Mouse (Mus musculus): Measurements from ENCODE around the gene Unc5a. TPM values are rescaled to one million over a fixed set of nuclear protein-coding genes. Genes with fewer than 3 reads are reported as not detected.

Gene Unc5a
- polyA plus RNA-seq, 1 experiment: not detected

- H3K4me3 ChIP-seq (replicated peaks): no peak overlapping the region
- TF ChIP-seq GATA1 (IDR thresholded peaks at IDR 0.05; ENCODE audit: low read length) (no peak), TAL1 (IDR thresholded peaks at IDR 0.05; ENCODE audit: low read length) (no peak)
- no peaks in the 10 kb centered on the region for H3K36me3 ChIP-seq (ENCODE audit: control insufficient read depth)
- no peaks in the 10 kb centered on the region for H3K4me1 ChIP-seq (ENCODE audit: control insufficient read depth)
- no peaks in the 10 kb centered on the region for H3K27me3 ChIP-seq (ENCODE audit: control insufficient read depth)
- no peaks in the 10 kb centered on the region for H3K9me3 ChIP-seq (ENCODE audit: control insufficient read depth, low read length)
Measured at GRCm38 (mm10) chr13:55005691-55006414, 56.6 kb downstream of the Unc5a start.

- Histone ChIP-seq H3K27me3 (ENCODE audit: control insufficient read depth) (no peaks in the 10 kb centered on the region), H3K36me3 (ENCODE audit: control insufficient read depth) (no peaks in the 10 kb centered on the region), H3K9me3 (ENCODE audit: control insufficient read depth, low read length) (no peaks in the 10 kb centered on the region), H3K4me1 (ENCODE audit: control insufficient read depth) (no peaks in the 10 kb centered on the region), H3K4me3 (replicated peaks) (no peak overlapping the region)
- TF ChIP-seq TAL1 (IDR thresholded peaks at IDR 0.05; ENCODE audit: low read length): no peak
- no peak for TF ChIP-seq GATA1 (IDR thresholded peaks at IDR 0.05; ENCODE audit: low read length)
Measured at GRCm38 (mm10) chr13:55006415-55006742, 57.2 kb downstream of the Unc5a start.

GRCm38 (mm10) chr13:55008589-55008988 is 59.4 kb downstream of the Unc5a start:
- no peaks in the 10 kb centered on the region for H3K4me1 ChIP-seq (ENCODE audit: control insufficient read depth)
- H3K36me3 ChIP-seq (ENCODE audit: control insufficient read depth): no peaks in the 10 kb centered on the region
- TF ChIP-seq GATA1 (IDR thresholded peaks at IDR 0.05; ENCODE audit: low read length): no peak
- TF ChIP-seq TAL1 (IDR thresholded peaks at IDR 0.05; ENCODE audit: low read length): no peak
- H3K27me3 ChIP-seq (ENCODE audit: control insufficient read depth): no peaks in the 10 kb centered on the region
- no peaks in the 10 kb centered on the region for H3K9me3 ChIP-seq (ENCODE audit: control insufficient read depth, low read length)
- no peak overlapping the region for H3K4me3 ChIP-seq (replicated peaks)

- H3K36me3 ChIP-seq (ENCODE audit: control insufficient read depth): no peaks in the 10 kb centered on the region
- no peaks in the 10 kb centered on the region for H3K4me1 ChIP-seq (ENCODE audit: control insufficient read depth)
- H3K9me3 ChIP-seq (ENCODE audit: control insufficient read depth, low read length): no peaks in the 10 kb centered on the region
- TF ChIP-seq GATA1 (IDR thresholded peaks at IDR 0.05; ENCODE audit: low read length) (no peak), TAL1 (IDR thresholded peaks at IDR 0.05; ENCODE audit: low read length) (no peak)
- H3K4me3 ChIP-seq (replicated peaks): no peak overlapping the region
- no peaks in the 10 kb centered on the region for H3K27me3 ChIP-seq (ENCODE audit: control insufficient read depth)
Measured at GRCm38 (mm10) chr13:55011103-55011502, 61.9 kb downstream of the Unc5a start.

- Histone ChIP-seq H3K4me3 (replicated peaks) (no peak overlapping the region), H3K4me1 (ENCODE audit: control insufficient read depth) (no peaks in the 10 kb centered on the region), H3K9me3 (ENCODE audit: control insufficient read depth, low read length) (no peaks in the 10 kb centered on the region), H3K27me3 (ENCODE audit: control insufficient read depth) (no peaks in the 10 kb centered on the region), H3K36me3 (ENCODE audit: control insufficient read depth) (no peaks in the 10 kb centered on the region)
- TF ChIP-seq TAL1 (IDR thresholded peaks at IDR 0.05; ENCODE audit: low read length) (no peak), GATA1 (IDR thresholded peaks at IDR 0.05; ENCODE audit: low read length) (no peak)
Measured at GRCm38 (mm10) chr13:55011981-55012478, 62.8 kb downstream of the Unc5a start.

GRCm38 (mm10) chr13:55013702-55014344 is 64.6 kb downstream of the Unc5a start:
- H3K9me3 ChIP-seq (ENCODE audit: control insufficient read depth, low read length): no peaks in the 10 kb centered on the region
- H3K36me3 ChIP-seq (ENCODE audit: control insufficient read depth): no peaks in the 10 kb centered on the region
- no peaks in the 10 kb centered on the region for H3K4me1 ChIP-seq (ENCODE audit: control insufficient read depth)
- H3K27me3 ChIP-seq (ENCODE audit: control insufficient read depth): no peaks in the 10 kb centered on the region
- TF ChIP-seq GATA1 (IDR thresholded peaks at IDR 0.05; ENCODE audit: low read length) (no peak), TAL1 (IDR thresholded peaks at IDR 0.05; ENCODE audit: low read length) (no peak)
- H3K4me3 ChIP-seq (replicated peaks): no peak overlapping the region

- H3K27me3 ChIP-seq (ENCODE audit: control insufficient read depth): no peaks in the 10 kb centered on the region
- H3K36me3 ChIP-seq (ENCODE audit: control insufficient read depth): no peaks in the 10 kb centered on the region
- no peaks in the 10 kb centered on the region for H3K9me3 ChIP-seq (ENCODE audit: control insufficient read depth, low read length)
- no peaks in the 10 kb centered on the region for H3K4me1 ChIP-seq (ENCODE audit: control insufficient read depth)
- H3K4me3 ChIP-seq (replicated peaks): no peak overlapping the region
- TF ChIP-seq TAL1 (IDR thresholded peaks at IDR 0.05; ENCODE audit: low read length) (no peak), GATA1 (IDR thresholded peaks at IDR 0.05; ENCODE audit: low read length) (no peak)
Measured at GRCm38 (mm10) chr13:55014451-55014850, 65.2 kb downstream of the Unc5a start.

- Histone ChIP-seq H3K4me1 (ENCODE audit: control insufficient read depth) (no peaks in the 10 kb centered on the region), H3K9me3 (ENCODE audit: control insufficient read depth, low read length) (no peaks in the 10 kb centered on the region), H3K4me3 (replicated peaks) (no peak overlapping the region), H3K27me3 (ENCODE audit: control insufficient read depth) (no peaks in the 10 kb centered on the region), H3K36me3 (ENCODE audit: control insufficient read depth) (no peaks in the 10 kb centered on the region)
- TF ChIP-seq GATA1 (IDR thresholded peaks at IDR 0.05; ENCODE audit: low read length): no peak
- TF ChIP-seq TAL1 (IDR thresholded peaks at IDR 0.05; ENCODE audit: low read length): no peak
Measured at GRCm38 (mm10) chr13:55017154-55017897, 68.1 kb downstream of the Unc5a start.

Data from erythroblast, embryonic 14.5 days (primary cell).